Mouse (Mus musculus) cerebellum, adult (tissue): ENCODE data around the gene Setdb1.

ENCODE experiments used
- ATAC-seq: cut with Nextera tagmentation; 2 replicates; pipeline ENCODE4 v1.9.2; 2017; ENCODE audit warnings: mild to moderate bottlenecking, moderate library complexity, mixed read lengths; ENCODE audit not compliant: insufficient number of reproducible peaks, low FRiP score, low TSS enrichment

Gene Setdb1

DNA sequence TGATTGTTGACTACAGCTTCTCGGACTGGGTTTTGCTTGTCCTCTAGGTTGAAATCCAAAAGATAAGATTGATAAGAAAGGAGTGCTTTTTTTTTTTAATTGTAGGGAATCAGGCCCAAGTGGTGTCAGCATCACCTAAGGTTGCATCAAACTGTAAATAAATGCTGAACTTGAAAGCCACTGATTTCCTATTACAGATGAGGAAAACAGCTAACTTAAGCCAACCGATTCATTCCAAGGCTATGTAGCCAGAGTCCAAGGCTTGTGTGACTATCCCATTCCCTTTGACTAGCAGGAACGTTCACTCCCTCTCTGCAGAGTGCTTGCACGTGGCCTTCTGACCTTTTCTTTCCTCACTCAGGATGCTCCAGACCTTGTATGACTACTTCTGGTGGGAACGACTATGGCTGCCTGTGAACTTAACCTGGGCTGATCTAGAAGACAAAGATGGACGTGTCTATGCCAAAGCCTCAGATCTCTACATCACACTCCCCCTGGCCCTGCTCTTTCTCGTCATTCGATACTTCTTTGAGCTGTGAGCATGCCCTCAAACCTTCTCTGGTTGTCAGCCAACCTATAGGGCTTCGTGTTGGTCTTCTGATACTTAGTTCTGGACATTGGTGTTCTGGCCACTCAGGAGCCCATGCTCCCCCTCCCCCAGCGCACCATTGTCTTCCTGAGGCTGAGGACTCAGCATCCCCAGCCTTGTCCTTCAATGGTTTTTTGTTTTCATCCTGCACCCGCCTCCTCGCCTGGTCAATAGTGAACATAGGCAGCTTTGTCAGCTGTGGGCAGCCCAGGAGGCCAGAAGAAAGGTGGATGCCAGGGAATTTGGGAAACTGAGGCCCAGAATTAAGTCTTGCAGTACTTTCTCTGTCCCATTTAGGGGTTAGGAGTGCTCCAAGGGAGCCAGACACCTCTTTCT lies 37.0 kb downstream of the Setdb1 start:
- ATAC-seq = no peak

- ATAC-seq = no peak
Observed at GRCm38 (mm10) chr3:95319110-95319509, 37.9 kb downstream of the Setdb1 start.

GRCm38 (mm10) chr3:95318548-95318947 lies 38.5 kb downstream of the Setdb1 start:
- ATAC-seq = no peak

DNA sequence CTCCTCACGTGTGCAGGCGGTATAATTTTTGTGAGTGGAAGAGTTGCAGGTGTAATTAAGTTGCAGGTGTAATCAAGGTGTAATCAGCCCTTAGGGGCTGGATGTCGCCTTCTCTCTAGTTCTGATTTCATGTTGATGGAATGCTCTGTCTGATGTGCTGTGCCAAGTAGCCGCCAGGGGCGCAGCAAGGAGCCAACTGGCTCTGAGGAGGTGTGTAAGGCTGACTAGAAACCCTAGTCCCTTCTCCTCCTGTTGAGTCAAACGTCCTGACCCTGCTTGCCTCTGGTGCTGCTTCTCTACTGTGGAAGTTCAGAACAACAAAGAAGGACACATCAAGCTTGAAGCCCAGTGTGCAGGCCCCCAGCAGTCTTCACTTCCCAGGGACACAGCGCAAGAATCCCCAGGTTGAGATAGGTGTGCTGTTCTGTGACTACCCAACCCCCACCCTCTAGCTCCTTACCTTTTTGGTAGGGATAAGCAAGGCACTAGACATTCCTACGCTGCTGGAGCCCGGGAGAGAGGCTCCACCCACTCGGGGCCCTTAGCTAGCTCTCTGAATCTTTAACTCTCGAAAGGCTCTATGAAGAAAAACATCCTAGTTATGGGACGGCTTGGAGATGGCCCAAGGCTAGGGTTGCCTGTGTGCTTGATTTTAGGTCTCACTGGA lies 39.5 kb downstream of the Setdb1 start:
- ATAC-seq = no peak; the same call in 1 of the 2 replicates

- ATAC-seq = no peak
Observed at GRCm38 (mm10) chr3:95315844-95316550, 41.0 kb downstream of the Setdb1 start.

DNA sequence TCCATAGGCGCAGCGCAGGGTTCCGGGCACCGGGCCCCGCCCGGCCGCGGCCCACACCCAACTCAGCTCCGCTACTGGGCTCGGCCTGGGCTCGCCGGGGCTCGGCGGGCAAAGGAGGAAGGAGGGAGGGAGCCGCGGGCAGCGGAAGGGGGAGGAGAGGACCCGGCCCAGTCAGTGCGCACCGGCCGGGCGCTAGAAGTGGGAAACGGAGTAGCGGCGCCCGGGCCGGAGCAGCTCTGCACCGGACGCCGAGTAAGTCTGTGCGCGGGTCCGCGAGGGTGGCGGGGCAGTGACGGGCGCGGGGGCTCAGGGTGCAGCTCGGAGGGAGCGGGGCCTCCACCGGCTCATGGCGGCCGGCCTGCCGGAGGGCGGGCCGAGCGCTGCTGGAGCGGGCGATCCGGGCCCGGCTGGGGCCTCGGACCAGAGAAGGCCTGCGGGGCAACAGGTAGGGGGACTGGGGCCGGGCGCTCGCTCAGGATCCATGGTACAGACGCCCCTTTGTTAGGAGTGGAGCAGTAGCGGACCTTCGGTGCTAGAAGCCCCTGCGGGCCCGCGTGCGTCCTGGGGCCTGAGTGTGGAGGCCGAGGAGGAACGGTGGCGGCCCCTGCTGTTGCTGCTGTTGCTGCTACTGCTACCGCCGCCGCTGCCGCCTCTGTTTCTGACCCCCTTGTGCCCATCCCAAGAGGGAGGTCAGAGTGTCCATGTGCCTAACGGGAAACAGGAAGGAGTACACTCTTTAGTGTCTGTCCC lies 41.7 kb downstream of the Setdb1 start:
- peak; percentile 57 for ATAC-seq

DNA sequence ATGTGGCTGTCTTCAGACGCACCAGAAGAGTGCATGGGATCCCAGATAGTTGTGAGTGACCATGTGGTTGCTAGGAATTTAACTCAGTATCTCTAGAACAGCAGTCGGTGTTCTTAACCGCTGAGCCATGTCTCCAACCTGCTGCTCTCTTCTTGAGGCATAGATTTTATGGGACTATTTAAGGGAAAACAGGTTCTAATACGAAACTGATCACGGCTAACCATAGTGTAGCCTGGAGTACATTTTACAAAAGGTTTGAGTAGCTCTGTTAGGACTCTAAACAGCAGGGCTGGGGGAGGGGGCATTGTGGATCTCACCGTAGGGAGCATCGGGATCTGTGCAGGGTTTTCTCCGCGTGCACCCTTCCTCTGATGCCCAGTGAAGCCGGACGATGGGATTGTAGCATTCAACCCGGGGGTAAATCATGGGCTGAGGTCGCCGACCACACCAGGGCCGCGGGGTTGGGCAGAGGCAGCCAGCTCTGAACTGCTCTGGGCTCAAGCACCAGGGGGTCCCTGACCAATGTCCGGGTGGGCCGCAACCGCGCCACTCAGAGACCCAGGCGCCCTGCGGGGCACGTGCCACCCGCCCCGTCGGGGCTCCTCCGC lies 42.4 kb downstream of the Setdb1 start, which contains the start of gene Cers2:
Gene Cers2, plus strand, starts transcription at position 306 of the 608 bp plus-strand sequence.
- peak; percentile 15; the same call in 1 of the 2 replicates for ATAC-seq

- ATAC-seq = no peak
Observed at GRCm38 (mm10) chr3:95314075-95314474, 42.9 kb downstream of the Setdb1 start.

DNA sequence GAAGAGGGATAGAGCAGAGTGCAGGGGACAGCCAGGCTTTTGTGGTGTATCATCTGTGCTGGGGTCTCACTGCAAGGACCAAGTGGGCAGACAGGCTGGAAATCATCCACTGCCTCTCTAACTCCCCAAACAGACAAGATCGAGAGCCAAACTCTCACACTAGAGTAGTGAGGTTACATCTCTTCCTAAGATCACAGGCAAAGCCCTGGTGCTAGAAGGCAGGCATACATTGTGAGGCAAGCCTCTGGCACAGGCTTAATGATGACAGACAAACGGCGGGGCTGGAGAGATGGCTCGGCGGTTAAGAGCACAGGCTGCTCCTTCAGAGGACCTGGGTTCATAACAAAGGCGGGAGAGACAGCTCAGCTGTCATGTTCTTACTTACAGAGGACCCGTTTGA lies 43.5 kb downstream of the Setdb1 start:
- ATAC-seq = no peak

- no peak for ATAC-seq
Observed at GRCm38 (mm10) chr3:95312623-95313022, 44.4 kb downstream of the Setdb1 start.

- no peak for ATAC-seq
Observed at GRCm38 (mm10) chr3:95310968-95311882, 45.8 kb downstream of the Setdb1 start.

DNA sequence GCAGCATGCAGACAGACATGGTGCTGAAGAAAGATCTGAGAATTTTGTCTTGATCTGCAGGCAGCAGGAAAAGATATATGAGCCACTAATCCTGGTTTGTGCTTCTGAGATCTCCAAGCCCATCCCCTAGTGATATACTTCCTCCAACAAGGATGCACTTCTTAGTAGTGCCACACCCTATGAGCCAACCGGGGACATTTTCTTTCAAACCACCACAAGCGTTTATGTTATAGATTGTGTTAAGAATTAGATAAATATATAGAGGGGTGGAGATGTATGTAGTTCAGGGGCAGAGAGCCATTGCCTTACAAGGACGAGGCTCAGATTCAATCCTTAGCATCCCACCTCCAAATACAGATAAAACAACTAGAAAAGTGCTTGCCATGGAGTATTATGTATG lies 46.5 kb downstream of the Setdb1 start:
- no peak for ATAC-seq

DNA sequence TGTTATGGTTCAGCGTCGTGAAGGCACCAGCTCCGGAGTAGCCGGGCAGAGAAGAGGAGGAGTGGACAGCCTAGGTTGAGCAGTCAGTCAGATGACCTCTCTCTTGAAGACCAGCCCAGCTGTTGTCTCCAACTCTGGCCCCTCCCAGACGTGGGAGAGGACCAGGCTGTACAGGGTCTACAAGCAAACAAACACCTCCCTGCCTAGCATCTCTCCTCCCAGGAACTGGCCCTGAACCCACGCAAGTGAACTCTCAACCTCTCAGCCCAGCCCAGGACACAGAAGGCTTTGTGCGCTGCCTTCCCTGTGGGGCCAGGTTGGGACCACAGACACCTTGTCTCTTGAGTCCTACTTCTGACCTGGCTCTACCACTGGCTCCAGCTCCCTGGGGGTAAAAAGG lies 49.9 kb downstream of the Setdb1 start, which contains the start of gene Anxa9:
Gene Anxa9, minus strand, starts transcription at position 77 of the 400 bp plus-strand sequence.
- no peak for ATAC-seq

- ATAC-seq = no peak
Observed at GRCm38 (mm10) chr3:95306244-95306643, 50.8 kb downstream of the Setdb1 start.

DNA sequence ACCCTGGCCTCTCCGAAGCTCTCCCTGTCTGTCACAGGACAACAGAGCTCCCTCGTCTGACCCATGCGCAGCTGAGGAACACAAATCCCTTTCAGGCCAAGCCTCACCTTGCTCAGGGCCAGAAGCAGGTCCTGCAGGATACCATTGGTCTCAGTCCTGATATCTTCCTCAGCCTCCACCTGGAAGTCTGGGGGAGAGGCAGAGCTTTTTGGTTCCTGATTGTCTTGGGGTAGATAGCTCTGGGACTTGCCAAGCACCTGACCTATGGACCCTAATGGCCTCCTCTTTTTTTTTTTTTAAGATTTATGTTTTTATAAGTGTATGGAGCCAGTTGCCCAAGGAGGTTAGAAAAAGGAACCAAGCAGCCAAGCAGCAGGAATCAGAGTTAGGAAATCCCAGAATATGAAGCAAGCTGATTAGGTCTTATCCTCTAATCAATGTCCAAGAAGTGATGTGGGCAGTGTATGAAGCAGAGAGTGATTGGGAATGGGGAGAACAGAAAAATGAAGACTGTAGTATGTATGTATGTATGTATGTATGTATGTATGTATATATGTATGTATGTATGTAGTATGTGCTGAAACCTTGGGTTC lies 55.7 kb downstream of the Setdb1 start:
- ATAC-seq = no peak

DNA sequence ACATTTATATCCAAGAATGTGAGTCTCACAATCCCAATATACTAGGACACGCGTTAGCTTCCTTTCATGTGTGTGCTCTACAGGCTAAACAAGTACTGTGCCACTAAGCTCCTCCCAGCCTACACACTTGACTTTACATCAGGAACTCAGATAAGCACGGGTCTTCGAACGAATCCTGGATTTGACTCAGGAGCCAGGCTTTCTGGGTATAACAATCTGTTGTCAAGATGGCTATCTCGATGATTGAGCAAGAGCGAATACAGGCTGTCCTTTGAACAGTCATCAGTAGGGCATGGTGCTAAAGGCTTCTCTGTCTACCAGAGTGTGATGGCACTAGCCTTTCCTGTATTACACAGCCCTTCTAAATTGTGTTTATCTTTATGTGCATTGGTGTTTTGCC lies 59.0 kb downstream of the Setdb1 start:
- ATAC-seq = no peak

DNA sequence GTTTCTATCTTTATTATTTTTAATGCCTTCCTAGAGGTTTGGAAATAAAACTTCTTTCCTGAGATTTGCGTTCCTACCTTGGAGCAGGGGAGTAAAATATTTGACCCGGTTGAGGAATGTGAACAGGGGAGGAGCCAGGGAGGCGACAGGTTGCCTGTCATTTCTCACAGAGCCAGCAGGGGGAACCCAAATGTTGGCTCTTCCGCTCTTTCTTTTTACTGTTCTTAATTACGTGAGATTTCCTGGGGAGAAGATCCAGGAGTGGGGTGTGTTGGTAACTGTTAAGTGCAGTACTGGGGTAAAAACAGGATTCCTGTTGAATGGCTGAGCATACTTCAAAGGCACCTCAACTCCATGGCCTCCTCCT lies 60.9 kb downstream of the Setdb1 start:
- no peak for ATAC-seq

DNA sequence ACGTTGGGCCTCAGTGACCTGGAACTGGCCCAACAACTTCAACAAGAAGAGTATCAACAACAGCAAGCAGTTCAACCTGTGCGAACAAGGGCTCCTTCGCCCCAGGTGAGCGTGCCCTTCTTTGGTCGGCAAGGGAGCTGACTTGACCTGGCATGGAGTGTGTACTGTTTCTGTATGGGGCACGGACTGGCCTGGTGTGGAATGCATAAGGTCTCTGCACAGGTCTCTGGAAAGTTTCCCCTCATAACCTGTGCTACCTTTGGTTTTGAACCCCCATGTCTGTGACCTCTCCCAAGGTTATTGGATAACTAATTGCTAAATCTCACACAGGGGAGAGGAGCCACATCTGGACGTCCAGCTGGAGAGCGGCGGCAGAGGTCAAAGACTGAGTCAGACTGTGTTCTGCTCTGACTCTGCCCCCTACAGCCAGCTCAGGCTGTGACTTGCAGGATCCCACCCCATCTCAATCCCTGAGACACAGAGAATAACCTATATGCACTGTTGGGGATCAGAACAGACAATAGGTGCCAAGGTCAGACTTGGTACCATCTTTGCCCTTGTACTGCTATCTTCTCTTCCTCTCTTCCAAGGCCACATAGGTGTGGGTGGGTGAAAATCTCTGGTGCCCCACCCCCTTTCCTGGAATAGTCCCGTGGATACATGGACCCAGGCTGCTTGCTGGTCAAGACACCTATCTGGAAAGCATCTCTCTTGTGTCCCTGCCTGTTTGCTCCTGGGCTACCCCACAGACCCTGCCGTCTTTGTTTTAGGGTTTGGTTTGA lies 61.5 kb downstream of the Setdb1 start:
- no peak for ATAC-seq
